Mouse (Mus musculus) megakaryocyte, embryonic 14.5 days (primary cell): ENCODE measurements around the gene Cntrl. TPM values are rescaled to one million over a fixed set of nuclear protein-coding genes. Genes with fewer than 3 reads are reported as not detected.
A peak's percentile ranks its signal among the peaks of the same experiment; 100 is the strongest.

Experiments
- H3K27me3 ChIP-seq: replicated peaks from 2 replicates; pipeline ENCODE3; 2012; ENCODE audit warnings: inconsistent platforms
- H3K36me3 ChIP-seq: replicated peaks from 2 replicates; pipeline ENCODE3; 2012; ENCODE audit warnings: low read length, inconsistent platforms, mixed read lengths
- H3K4me1 ChIP-seq: 2 replicates; pipeline ENCODE4 v1.6.1; 2012; ENCODE audit warnings: inconsistent platforms
- H3K4me3 ChIP-seq: replicated peaks from 2 replicates; pipeline ENCODE3; 2012; ENCODE audit warnings: moderate library complexity, mild to moderate bottlenecking, inconsistent platforms
- H3K9me3 ChIP-seq: 2 replicates; pipeline ENCODE4 v1.6.1; 2012; ENCODE audit warnings: inconsistent platforms
- FLI1 ChIP-seq: IDR thresholded peaks from 2 replicates; pipeline ENCODE4 v1.6.1; 2012; ENCODE audit warnings: low read length, inconsistent platforms, mixed read lengths
- GATA1 ChIP-seq: IDR thresholded peaks from 3 replicates; pipeline ENCODE4 v1.6.1; 2012; ENCODE audit warnings: mixed read lengths, low read length, inconsistent platforms, borderline replicate concordance
- polyA plus RNA-seq: library from polyadenylated mRNA; stranded (reverse); fragments of >175 nt; gene quantifications from 2 replicates; pipeline ENCODE4 v1.2.3, GENCODE M21; 2012; ENCODE audit warnings: low replicate concordance; ENCODE audit not compliant: insufficient read depth

The Cntrl gene
- polyA plus RNA-seq, 1 experiment, result 4.8 TPM

GRCm38 (mm10) chr2:35109924-35110304 is 622 bp downstream of the Cntrl start:
- no peaks in the 10 kb centered on the region for H3K27me3 ChIP-seq
- H3K36me3 ChIP-seq, result peaks cover 24% of the 10 kb centered on the region
- TF ChIP-seq FLI1 (no peak), GATA1 (no peak)
- H3K4me3 ChIP-seq, result peak overlapping the region; percentile 98
- H3K9me3 ChIP-seq, result no peaks in the 10 kb centered on the region
- H3K4me1 ChIP-seq, result peaks cover 53% of the 10 kb centered on the region

- H3K4me3 ChIP-seq, result peak overlapping the region; percentile 98
- H3K36me3 ChIP-seq, result peaks cover 30% of the 10 kb centered on the region
- no peaks in the 10 kb centered on the region for H3K27me3 ChIP-seq
- TF ChIP-seq GATA1, result no peak
- no peak for TF ChIP-seq FLI1
- H3K9me3 ChIP-seq, result no peaks in the 10 kb centered on the region
- H3K4me1 ChIP-seq, result peaks cover 58% of the 10 kb centered on the region
Observed at GRCm38 (mm10) chr2:35110521-35110920, 1.2 kb downstream of the Cntrl start.

DNA sequence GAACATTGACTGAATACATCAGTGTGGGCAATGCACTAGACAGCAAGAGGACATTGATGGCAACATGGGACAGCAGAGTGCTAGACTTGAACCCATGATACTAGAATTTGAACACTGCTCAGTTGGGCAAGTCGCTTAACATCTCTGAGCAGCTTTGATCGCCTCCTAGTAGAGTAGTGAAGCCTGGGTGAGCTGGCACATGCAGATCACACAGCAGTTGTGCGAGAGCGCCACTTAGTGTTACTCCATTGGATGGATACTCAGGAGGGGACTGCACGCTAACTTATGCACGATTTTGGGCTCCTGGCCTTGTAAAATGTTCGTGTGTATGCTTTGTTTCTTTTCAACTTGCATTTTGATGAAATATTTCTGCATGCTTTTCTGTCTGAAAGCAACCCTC is 15.4 kb downstream of the Cntrl start:
- no peaks in the 10 kb centered on the region for H3K4me1 ChIP-seq
- H3K36me3 ChIP-seq, result peaks cover 85% of the 10 kb centered on the region
- no peaks in the 10 kb centered on the region for H3K9me3 ChIP-seq
- H3K27me3 ChIP-seq, result no peaks in the 10 kb centered on the region
- TF ChIP-seq GATA1 (no peak), FLI1 (no peak)
- no peak overlapping the region for H3K4me3 ChIP-seq

GRCm38 (mm10) chr2:35131491-35131890 is 22.2 kb downstream of the Cntrl start:
- Histone ChIP-seq H3K4me3 (no peak overlapping the region), H3K36me3 (peaks cover 58% of the 10 kb centered on the region), H3K9me3 (no peaks in the 10 kb centered on the region), H3K27me3 (no peaks in the 10 kb centered on the region), H3K4me1 (peaks cover 17% of the 10 kb centered on the region)
- TF ChIP-seq FLI1 (no peak), GATA1 (no peak)

DNA sequence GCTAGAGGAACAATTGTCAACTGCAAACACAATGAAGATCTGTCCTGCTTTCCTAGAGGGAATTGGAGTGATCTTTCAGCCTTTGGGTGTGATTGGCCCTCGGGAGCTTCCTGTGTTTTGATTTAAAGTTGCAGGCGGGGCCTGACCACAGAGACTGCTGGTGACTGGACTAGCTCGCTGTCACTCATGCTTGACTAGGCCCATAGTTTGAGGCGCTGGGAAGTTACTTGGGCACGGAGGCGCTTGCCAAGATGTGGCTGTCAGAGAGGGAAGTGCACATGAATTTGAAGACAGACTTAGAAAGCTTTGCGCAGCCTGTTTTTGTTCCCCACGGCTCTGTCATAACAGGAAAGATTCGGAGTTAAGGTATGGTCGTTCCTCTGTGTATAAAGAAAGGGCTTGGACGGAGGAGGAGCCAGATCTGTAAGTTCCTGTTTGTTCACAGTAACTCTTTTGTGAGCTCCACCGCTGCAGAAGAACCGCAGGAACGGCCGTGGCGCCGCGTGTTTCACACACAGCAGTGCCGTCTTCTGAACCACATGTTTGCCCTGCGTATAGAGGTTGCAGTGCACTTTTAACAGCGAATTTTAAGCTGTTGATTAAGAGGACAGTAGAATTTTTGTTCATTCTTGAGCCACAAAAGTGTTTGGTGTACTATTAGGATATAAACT is 22.8 kb downstream of the Cntrl start:
- Histone ChIP-seq H3K27me3 (no peaks in the 10 kb centered on the region), H3K4me1 (peaks cover 17% of the 10 kb centered on the region), H3K4me3 (peak overlapping the region; percentile 93), H3K36me3 (peaks cover 62% of the 10 kb centered on the region), H3K9me3 (no peaks in the 10 kb centered on the region)
- TF ChIP-seq GATA1 (no peak), FLI1 (no peak)

GRCm38 (mm10) chr2:35132662-35133055 is 23.4 kb downstream of the Cntrl start:
- peaks cover 17% of the 10 kb centered on the region for H3K4me1 ChIP-seq
- TF ChIP-seq GATA1 (no peak), FLI1 (no peak)
- H3K36me3 ChIP-seq, result peaks cover 62% of the 10 kb centered on the region
- H3K9me3 ChIP-seq, result no peaks in the 10 kb centered on the region
- peak overlapping the region; percentile 93 for H3K4me3 ChIP-seq
- no peaks in the 10 kb centered on the region for H3K27me3 ChIP-seq

DNA sequence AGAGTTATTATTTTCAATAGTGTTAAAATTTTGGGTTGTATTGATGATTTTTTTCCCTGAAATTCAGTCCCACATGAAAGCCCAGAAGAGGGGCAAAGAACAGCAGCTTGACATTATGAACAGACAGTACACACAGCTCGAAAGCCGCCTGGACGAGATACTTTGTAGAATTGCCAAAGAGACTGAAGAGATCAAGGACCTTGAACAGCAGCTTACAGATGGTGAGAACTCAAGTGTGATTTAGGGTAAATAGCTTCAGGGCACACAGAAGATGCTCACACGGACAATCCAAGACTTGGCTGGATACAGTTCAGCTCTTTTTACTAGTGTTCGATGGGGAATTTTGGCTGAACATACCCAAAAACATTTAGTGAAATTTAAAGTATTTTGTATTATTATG is 24.6 kb downstream of the Cntrl start:
- no peak for TF ChIP-seq FLI1
- H3K4me3 ChIP-seq, result no peak overlapping the region
- H3K4me1 ChIP-seq, result peaks cover 24% of the 10 kb centered on the region
- H3K27me3 ChIP-seq, result no peaks in the 10 kb centered on the region
- H3K36me3 ChIP-seq, result peaks cover 62% of the 10 kb centered on the region
- no peaks in the 10 kb centered on the region for H3K9me3 ChIP-seq

DNA sequence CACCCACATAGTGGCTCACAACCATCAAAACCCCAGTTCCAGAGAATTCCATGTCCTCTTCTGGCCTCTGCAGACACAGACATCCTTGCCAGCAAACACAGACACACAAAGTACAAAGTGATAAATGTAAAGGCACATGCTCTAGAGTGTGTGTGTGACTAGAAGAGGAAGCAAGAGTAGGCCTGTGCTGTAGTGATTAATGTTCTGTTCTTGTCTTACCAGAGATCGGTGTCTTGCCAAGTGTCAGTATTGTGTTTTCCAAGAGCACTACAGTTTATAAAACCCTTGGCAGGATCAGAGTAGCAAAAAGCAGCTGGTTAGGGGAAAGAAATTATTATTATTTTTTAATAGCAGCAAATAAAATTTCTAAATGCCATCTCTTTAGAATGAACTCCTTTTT is 29.3 kb downstream of the Cntrl start:
- TF ChIP-seq FLI1, result no peak
- no peak for TF ChIP-seq GATA1
- Histone ChIP-seq H3K9me3 (no peaks in the 10 kb centered on the region), H3K4me3 (no peak overlapping the region), H3K4me1 (peaks cover 14% of the 10 kb centered on the region), H3K27me3 (no peaks in the 10 kb centered on the region), H3K36me3 (peaks cover 95% of the 10 kb centered on the region)

- no peak for TF ChIP-seq GATA1
- TF ChIP-seq FLI1, result no peak
- peaks cover 98% of the 10 kb centered on the region for H3K36me3 ChIP-seq
Observed at GRCm38 (mm10) chr2:35141673-35142072, 32.4 kb downstream of the Cntrl start.

GRCm38 (mm10) chr2:35148806-35149205 is 39.5 kb downstream of the Cntrl start:
- H3K4me1 ChIP-seq, result peaks cover 19% of the 10 kb centered on the region
- H3K4me3 ChIP-seq, result no peak overlapping the region
- H3K27me3 ChIP-seq, result no peaks in the 10 kb centered on the region
- peaks cover 100% of the 10 kb centered on the region for H3K36me3 ChIP-seq
- TF ChIP-seq GATA1 (no peak), FLI1 (no peak)
- no peaks in the 10 kb centered on the region for H3K9me3 ChIP-seq

More at GRCm38 (mm10) chr2:35141673-35142072, 32.4 kb downstream of the Cntrl start:
- no peaks in the 10 kb centered on the region for H3K27me3 ChIP-seq
- no peak overlapping the region for H3K4me3 ChIP-seq
- H3K4me1 ChIP-seq, result peaks cover 11% of the 10 kb centered on the region
- no peaks in the 10 kb centered on the region for H3K9me3 ChIP-seq

DNA sequence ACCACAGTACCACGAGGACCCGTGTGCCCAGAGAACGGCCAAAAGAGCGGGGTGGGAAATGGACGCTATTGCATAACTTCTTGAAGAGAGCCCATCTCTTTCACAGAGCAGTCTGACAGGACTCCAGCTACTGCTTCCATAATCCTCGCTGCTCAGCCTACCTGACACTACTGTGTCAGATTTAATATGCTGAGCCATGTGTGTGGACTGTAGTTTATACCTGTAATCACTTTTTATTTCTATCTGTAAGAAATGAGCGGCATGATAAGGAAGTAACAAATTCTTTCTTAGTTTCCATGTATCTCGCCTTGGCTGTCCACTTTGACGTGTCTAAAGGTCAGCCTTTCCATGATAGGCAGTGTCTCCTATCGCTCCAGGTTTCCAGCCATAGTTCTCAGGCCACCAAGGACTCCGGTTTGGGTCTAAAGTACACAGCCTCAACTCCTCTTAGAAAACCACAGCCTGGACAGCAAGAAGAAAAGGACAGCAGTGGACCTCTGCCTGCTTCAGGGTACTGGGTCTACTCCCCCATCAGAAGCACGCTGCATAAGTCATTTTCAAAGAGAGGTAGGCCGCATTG is 42.1 kb downstream of the Cntrl start:
- Histone ChIP-seq H3K9me3 (no peaks in the 10 kb centered on the region), H3K36me3 (peaks cover 100% of the 10 kb centered on the region), H3K4me3 (no peak overlapping the region), H3K4me1 (peaks cover 45% of the 10 kb centered on the region), H3K27me3 (no peaks in the 10 kb centered on the region)
- no peak for TF ChIP-seq FLI1
- no peak for TF ChIP-seq GATA1
